Mouse (Mus musculus) E14TG2a.4 (cell line): ENCODE measurements around the gene Cd200r1.

Source experiments
- CTCF ChIP-seq: conservative IDR thresholded peaks from 2 replicates; pipeline ENCODE4 v1.5.1; 2014; ENCODE audit warnings: low read length
- NANOG ChIP-seq: IDR thresholded peaks from 2 replicates; pipeline ENCODE4 v1.6.1; 2014; ENCODE audit warnings: borderline replicate concordance, low read length, mixed read lengths

DNA sequence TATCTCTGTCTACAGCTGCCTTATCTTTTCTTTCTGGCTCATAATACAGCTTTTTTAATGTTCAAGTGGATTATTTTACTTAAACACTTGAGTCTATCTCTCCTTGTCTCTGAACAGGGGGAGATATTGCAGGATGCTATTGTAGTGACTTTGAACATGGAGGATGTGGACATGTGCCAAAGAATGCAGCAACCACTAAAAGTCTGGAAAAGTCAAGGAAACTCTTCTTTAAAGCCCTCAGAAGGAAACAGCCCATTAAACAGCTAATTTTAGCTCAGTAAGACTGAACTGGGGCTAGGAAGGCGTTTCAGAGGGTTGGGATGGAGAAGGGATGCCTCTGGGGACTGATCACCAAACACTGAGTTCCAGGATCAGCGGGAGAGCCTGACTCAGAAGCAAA, 42.9 kb upstream of the Cd200r1 start:
- no peak for TF ChIP-seq CTCF
- TF ChIP-seq NANOG, result no peak
